Mouse (Mus musculus) midbrain, embryonic 14.5 days (tissue): Measurements from ENCODE around the gene Gm609. TPM values are rescaled to one million over a fixed set of nuclear protein-coding genes. Genes with fewer than 3 reads are reported as not detected.

Experiments used
- ATAC-seq: fragments of 200-750 bp; cut with Nextera tagmentation; 2 replicates; pipeline ENCODE4 v1.8.0; 2017; ENCODE audit warnings: moderate number of reproducible peaks, moderate library complexity; ENCODE audit not compliant: low FRiP score, low TSS enrichment
- DNase-seq: peaks from one replicate; pipeline ENCODE4 v3.0.0-alpha.2; 2015
- H3K27ac ChIP-seq: fragments of 300-500 bp; sonication (generic); replicated peaks from 2 replicates; pipeline ENCODE4 v1.5.1; 2014; ENCODE audit warnings: mild to moderate bottlenecking, low read depth, low read length, moderate library complexity
- H3K27me3 ChIP-seq: fragments of 300-500 bp; sonication (generic); 2 replicates; pipeline ENCODE4 v1.6.1; 2014; ENCODE audit warnings: low read length, control low read depth, mixed read lengths; ENCODE audit not compliant: control insufficient read depth, insufficient read depth
- H3K36me3 ChIP-seq: fragments of 300-500 bp; sonication (generic); 2 replicates; pipeline ENCODE4 v1.6.1; 2014; ENCODE audit warnings: low read length, control low read depth; ENCODE audit not compliant: control insufficient read depth, insufficient read depth
- H3K4me1 ChIP-seq: fragments of 300-500 bp; sonication (generic); 2 replicates; pipeline ENCODE4 v1.6.1; 2014; ENCODE audit warnings: mild to moderate bottlenecking, antibody characterized with exemption, low read length, control low read depth; ENCODE audit not compliant: control insufficient read depth, insufficient read depth
- H3K4me2 ChIP-seq: fragments of 300-500 bp; sonication (generic); 2 replicates; pipeline ENCODE4 v1.6.1; 2014; ENCODE audit warnings: mild to moderate bottlenecking, low read length, moderate library complexity
- H3K4me3 ChIP-seq: fragments of 300-500 bp; sonication (generic); replicated peaks from 2 replicates; pipeline ENCODE4 v1.5.1; 2014; ENCODE audit warnings: low read depth, low read length
- H3K9ac ChIP-seq: fragments of 300-500 bp; sonication (generic); replicated peaks from 2 replicates; pipeline ENCODE4 v1.6.1; 2014; ENCODE audit warnings: mild to moderate bottlenecking, low read length, moderate library complexity
- H3K9me3 ChIP-seq: fragments of 300-500 bp; sonication (generic); 2 replicates; pipeline ENCODE4 v1.6.1; 2016; ENCODE audit warnings: low read length, control low read depth, mixed read lengths; ENCODE audit not compliant: control insufficient read depth
- WGBS: fragments of 180-500 bp; shearing (Covaris S2); extraction: QIAGEN DNeasy Blood & Tissue Kit; methylation state at CpG from one replicate; pipeline ENCODE4 v1.1.7; 2014; 5-methylcytosine and 5-hydroxymethylcytosine counted together
- polyA plus RNA-seq: library from polyadenylated mRNA; unstranded; fragments of >200 nt; fragmentation: Nextera tagmentation; extraction: Ambion mirVana; gene quantifications from 2 replicates; pipeline ENCODE4 v1.2.1, GENCODE M21; 2014

Gene Gm609
- polyA plus RNA-seq, 1 experiment from 2014 or later = not detected

DNA sequence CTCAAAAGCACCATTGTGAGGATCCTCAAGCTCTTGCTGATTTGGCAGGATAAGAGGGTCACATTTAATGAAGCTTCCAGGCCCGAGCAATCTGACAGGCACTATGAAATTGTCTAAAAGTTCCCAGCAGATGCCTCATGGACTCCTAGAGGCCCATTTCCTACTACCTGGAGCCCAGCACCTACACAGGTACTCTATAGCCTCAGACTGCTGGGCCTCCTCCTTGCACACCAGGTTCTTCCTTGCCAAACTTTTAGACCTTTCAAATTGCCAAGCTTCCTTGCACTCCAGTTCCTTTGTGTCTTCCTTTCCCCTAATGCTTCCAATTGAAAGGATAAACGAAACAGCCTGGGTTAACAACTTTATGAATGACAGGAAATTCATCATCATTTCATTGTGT, 89.8 kb downstream of the Gm609 start:
- no peaks in the 10 kb centered on the region for H3K9me3 ChIP-seq
- no peak overlapping the region for H3K27ac ChIP-seq
- no peak overlapping the region for H3K9ac ChIP-seq
- ATAC-seq = no peak
- no peak for DNase-seq
- no peak overlapping the region for H3K4me2 ChIP-seq
- H3K4me3 ChIP-seq = no peak overlapping the region
- H3K27me3 ChIP-seq = no peaks in the 10 kb centered on the region
- WGBS = 84% methylated on average over 2 of the region's 2 CpGs
- H3K36me3 ChIP-seq = peaks cover 4% of the 10 kb centered on the region; the same call in 1 of the 2 replicates
- peaks cover 12% of the 10 kb centered on the region for H3K4me1 ChIP-seq

DNA sequence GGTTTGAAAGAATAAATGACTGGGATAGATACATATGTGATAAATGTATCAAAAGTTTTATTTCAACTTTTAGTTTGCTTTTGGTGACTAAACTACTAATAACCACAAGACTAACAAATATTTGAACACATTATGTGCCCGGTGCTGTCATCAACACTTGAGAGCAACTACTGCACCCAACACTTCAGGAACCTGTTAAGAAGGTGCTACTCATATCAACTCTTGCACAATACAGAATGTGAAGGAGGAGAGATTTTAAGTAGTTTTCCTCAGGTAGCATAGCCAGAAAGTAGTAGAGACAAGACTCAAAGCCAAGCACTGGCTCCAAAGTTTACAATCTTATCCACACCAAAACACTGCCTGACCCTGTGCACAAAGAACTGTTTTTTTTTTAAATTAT, 90.7 kb downstream of the Gm609 start:
- Histone ChIP-seq H3K4me2 (no peak overlapping the region), H3K9ac (no peak overlapping the region), H3K4me3 (no peak overlapping the region), H3K9me3 (no peaks in the 10 kb centered on the region), H3K27me3 (no peaks in the 10 kb centered on the region), H3K27ac (no peak overlapping the region), H3K36me3 (peaks cover 4% of the 10 kb centered on the region; the same call in 1 of the 2 replicates), H3K4me1 (peaks cover 12% of the 10 kb centered on the region)
- ATAC-seq (no peak), DNase-seq (no peak)
- 95% methylated on average over 1 of the region's 1 CpGs for WGBS

DNA sequence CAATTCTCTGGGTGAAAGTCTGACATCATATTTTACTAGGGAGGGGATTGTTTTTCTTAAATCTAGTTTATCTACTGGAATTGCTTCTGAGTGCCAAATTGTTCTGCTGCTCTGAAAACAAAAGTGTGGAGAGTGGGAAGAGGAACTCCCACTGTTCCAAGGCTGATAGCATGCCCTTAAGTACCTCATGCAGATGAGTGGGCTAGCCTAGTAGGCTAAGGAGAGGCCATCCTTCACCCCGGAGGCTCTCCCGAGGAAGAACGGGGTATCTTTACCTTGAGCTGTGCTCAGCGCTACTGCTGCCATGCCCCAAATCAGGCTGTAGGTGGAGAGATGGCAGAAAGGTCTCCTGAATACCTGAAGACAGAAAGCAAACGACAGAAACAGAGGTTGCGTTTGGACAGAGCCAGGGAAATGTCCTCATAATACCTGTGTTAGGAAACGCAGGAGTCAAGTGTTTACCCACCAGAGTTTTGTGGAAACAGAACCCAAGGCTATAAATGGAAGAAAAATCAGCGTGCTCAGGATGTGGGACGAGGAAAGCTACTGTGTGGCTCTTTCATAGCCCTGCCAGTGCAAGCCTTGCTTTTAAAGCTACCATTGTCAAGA, 92.7 kb downstream of the Gm609 start:
- Histone ChIP-seq H3K4me1 (0 out of 2 replicates have a peak, but pooled peaks cover 4% of the 10 kb centered on the region), H3K27me3 (no peaks in the 10 kb centered on the region), H3K27ac (no peak overlapping the region), H3K4me2 (no peak overlapping the region), H3K9me3 (no peaks in the 10 kb centered on the region), H3K4me3 (no peak overlapping the region), H3K36me3 (peaks cover 23% of the 10 kb centered on the region), H3K9ac (no peak overlapping the region)
- DNase-seq (no peak), ATAC-seq (no peak)
- WGBS = 74% methylated on average over 9 of the region's 9 CpGs

DNA sequence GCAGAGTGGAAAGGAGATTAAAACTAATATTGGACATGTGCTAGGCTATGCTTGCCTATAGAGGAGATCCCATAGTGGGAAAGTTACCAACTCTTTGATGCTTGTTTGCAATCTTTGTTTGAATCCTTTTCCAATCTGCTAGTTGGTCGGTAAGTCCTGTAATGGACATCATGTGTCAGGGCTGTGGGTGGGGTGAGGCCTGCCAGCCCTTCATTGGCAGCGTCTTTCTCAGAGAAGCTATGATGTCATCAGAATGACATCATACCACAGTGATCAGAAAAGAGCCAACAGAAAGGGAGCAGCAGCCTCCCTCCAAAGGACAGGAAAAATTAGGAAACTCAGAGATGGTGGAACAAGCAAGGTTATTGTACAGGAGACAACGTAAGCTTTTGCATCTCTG, 93.4 kb downstream of the Gm609 start:
- H3K9ac ChIP-seq = no peak overlapping the region
- H3K4me3 ChIP-seq = no peak overlapping the region
- no peaks in the 10 kb centered on the region for H3K9me3 ChIP-seq
- WGBS = 89% methylated on average over 3 of the region's 3 CpGs
- no peaks in the 10 kb centered on the region for H3K27me3 ChIP-seq
- no peak overlapping the region for H3K27ac ChIP-seq
- 0 out of 2 replicates have a peak, but pooled peaks cover 4% of the 10 kb centered on the region for H3K4me1 ChIP-seq
- H3K4me2 ChIP-seq = no peak overlapping the region
- H3K36me3 ChIP-seq = peaks cover 29% of the 10 kb centered on the region
- no peak for ATAC-seq
- DNase-seq = no peak

DNA sequence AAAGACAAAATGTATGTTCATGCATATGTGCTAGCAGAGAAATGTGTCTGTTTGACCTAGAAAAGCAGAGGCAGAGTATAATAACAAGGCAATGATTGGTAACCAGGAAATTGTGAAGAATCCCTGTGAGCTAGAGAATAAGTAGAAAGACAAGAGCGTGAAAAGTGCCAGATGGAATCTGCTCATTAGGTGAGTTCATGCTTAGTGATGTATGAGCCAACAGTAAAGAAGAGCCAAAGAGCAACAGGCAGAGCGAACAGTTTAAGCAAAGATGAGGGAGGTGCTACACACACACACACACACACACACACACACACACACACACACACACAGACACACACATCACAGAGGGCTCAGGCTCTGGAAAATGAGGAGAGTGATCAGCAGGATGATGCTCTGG, 95.3 kb downstream of the Gm609 start:
- Histone ChIP-seq H3K4me3 (no peak overlapping the region), H3K27ac (no peak overlapping the region), H3K36me3 (peaks cover 47% of the 10 kb centered on the region), H3K27me3 (no peaks in the 10 kb centered on the region), H3K9ac (no peak overlapping the region), H3K4me1 (0 out of 2 replicates have a peak, but pooled peaks cover 4% of the 10 kb centered on the region), H3K4me2 (no peak overlapping the region), H3K9me3 (no peaks in the 10 kb centered on the region)
- 87% methylated on average over 2 of the region's 2 CpGs for WGBS
- DNase-seq (no peak), ATAC-seq (no peak)

DNA sequence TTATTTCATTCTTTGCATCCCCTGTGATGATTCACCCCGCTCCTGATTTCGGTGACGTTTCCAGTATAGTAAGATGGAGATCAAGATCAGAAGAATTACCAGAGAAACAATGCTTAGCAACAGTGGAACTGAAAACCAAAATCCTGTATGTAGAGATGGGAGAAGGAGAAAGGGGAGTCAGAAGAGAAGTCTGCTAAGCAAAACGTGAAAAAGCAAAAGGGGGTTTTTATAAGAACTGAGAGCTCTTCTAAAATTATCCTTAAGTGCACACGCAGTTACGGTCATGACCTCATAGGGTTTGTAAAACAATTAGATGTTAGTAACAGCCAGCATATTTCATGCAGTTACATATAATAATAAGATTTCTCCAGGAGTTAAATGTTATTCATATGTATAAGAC, 100.5 kb downstream of the Gm609 start:
- H3K27me3 ChIP-seq = no peaks in the 10 kb centered on the region
- H3K4me2 ChIP-seq = no peak overlapping the region
- ATAC-seq (no peak), DNase-seq (no peak)
- no peaks in the 10 kb centered on the region for H3K9me3 ChIP-seq
- no peak overlapping the region for H3K4me3 ChIP-seq
- no peak overlapping the region for H3K27ac ChIP-seq
- H3K36me3 ChIP-seq = peaks cover 67% of the 10 kb centered on the region
- WGBS = 87% methylated on average over 6 of the region's 6 CpGs
- no peaks in the 10 kb centered on the region for H3K4me1 ChIP-seq
- H3K9ac ChIP-seq = no peak overlapping the region

DNA sequence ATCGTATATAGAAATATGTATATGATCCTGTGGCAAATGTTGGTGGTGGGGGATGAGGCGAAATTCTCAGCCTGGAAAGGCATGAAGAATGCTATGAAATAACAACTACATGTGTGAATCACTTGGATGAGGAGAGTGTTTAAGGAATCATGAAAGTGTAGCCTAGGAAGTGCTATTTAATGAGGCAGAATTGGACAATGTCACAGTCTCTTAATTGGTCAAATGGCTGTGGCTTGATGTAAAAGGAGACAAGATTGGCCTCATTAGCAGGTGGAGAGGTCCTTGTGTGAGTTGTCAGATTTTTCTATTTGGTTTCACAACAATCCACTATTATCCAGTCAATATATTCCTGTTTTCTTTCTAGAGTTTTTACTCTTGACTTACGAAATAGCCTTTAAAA, 101.1 kb downstream of the Gm609 start:
- no peak overlapping the region for H3K27ac ChIP-seq
- H3K4me3 ChIP-seq = no peak overlapping the region
- H3K9me3 ChIP-seq = no peaks in the 10 kb centered on the region
- DNase-seq (no peak), ATAC-seq (no peak)
- peaks cover 69% of the 10 kb centered on the region for H3K36me3 ChIP-seq
- H3K9ac ChIP-seq = no peak overlapping the region
- WGBS = 96% methylated on average over 3 of the region's 3 CpGs
- H3K27me3 ChIP-seq = no peaks in the 10 kb centered on the region
- H3K4me1 ChIP-seq = no peaks in the 10 kb centered on the region
- no peak overlapping the region for H3K4me2 ChIP-seq

DNA sequence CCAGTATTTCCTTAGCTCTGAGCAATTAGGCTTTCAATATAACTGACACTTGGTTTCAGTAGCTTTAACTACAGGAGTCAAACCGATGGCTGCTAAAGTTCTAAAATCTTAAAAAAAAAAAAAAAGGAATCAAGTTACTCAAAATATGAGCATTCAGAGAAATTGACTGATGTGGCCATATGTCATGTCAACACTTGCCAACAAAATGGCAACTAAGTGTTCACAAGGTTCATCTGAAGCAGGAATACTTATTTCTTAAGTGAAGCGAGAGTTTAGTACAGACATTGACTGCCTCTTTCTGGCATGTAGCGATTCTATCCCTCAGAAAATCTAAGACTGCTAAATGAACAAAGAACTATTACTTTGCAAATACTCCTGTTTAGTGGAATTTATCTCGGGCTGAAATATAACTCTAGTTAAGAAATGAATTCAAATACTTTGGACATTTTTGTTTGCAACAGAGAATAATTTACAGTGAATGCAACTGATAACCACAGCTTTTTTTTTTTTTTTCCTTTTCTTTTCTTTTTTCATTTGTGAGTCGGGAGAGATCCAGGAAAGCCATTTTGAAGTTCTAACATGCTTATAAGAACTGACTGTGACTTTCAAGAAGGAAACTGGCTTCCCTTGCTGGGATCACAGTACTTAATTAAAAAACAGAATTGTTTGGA, 102.3 kb downstream of the Gm609 start:
- H3K4me1 ChIP-seq = no peaks in the 10 kb centered on the region
- no peak overlapping the region for H3K4me2 ChIP-seq
- 65% methylated on average over 5 of the region's 5 CpGs for WGBS
- no peak for DNase-seq
- H3K27ac ChIP-seq = no peak overlapping the region
- no peak for ATAC-seq
- H3K9ac ChIP-seq = no peak overlapping the region
- H3K9me3 ChIP-seq = no peaks in the 10 kb centered on the region
- no peak overlapping the region for H3K4me3 ChIP-seq
- H3K27me3 ChIP-seq = no peaks in the 10 kb centered on the region
- peaks cover 58% of the 10 kb centered on the region for H3K36me3 ChIP-seq

DNA sequence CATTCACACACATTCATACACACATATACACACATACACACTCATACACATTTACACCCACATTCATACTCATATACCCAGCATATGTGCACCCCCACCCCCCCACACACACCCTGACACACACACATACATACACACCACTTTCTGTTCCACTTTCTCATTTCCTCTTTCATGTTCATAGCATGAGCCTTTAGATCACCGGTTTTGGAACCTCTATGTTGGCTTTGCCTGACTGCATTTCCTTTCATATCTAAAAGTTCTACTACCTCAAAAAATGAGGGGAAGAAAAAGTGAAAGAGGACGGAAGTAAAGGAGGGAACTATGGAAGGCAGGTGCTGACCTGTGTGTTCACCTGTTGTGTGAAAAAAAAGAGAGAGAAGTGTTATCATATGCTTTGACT, 102.9 kb downstream of the Gm609 start:
- no peaks in the 10 kb centered on the region for H3K9me3 ChIP-seq
- no peak overlapping the region for H3K4me2 ChIP-seq
- H3K27ac ChIP-seq = no peak overlapping the region
- H3K27me3 ChIP-seq = no peaks in the 10 kb centered on the region
- peaks cover 54% of the 10 kb centered on the region for H3K36me3 ChIP-seq
- H3K4me3 ChIP-seq = no peak overlapping the region
- no peak for ATAC-seq
- 81% methylated on average over 2 of the region's 2 CpGs for WGBS
- no peak for DNase-seq
- no peak overlapping the region for H3K9ac ChIP-seq
- no peaks in the 10 kb centered on the region for H3K4me1 ChIP-seq
